Mouse (Mus musculus): ENCODE measurements around the gene Trappc3.
A peak's percentile ranks its signal among the peaks of the same experiment; 100 is the strongest.

Trappc3 gene

GRCm38 (mm10) chr4:126278961-126279360 is 16.8 kb downstream of the Trappc3 start:
- no peak for DNase-seq (ENCODE audit: low spot score in 2 of 2)

- no peak for DNase-seq (ENCODE audit: low spot score in 2 of 2)
Measured at GRCm38 (mm10) chr4:126281706-126282105, 19.6 kb downstream of the Trappc3 start.

- DNase-seq (ENCODE audit: low spot score in 2 of 2) = no peak
Measured at GRCm38 (mm10) chr4:126283582-126283981, 21.5 kb downstream of the Trappc3 start.

- no peak for DNase-seq (ENCODE audit: low spot score in 2 of 2)
Measured at GRCm38 (mm10) chr4:126286492-126286891, 24.4 kb downstream of the Trappc3 start, which contains the start of gene Col8a2. Gene Col8a2, plus strand, starts transcription at chr4:126286793.

GRCm38 (mm10) chr4:126287302-126287995 is 25.3 kb downstream of the Trappc3 start:
- DNase-seq (ENCODE audit: low spot score in 2 of 2) = no peak

GRCm38 (mm10) chr4:126288085-126288666 is 26.1 kb downstream of the Trappc3 start:
- DNase-seq (ENCODE audit: low spot score in 2 of 2) = no peak

- no peak for DNase-seq (ENCODE audit: low spot score in 2 of 2)
Measured at GRCm38 (mm10) chr4:126290314-126290713, 28.2 kb downstream of the Trappc3 start.

- DNase-seq (ENCODE audit: low spot score in 2 of 2) = no peak
Measured at GRCm38 (mm10) chr4:126291196-126291595, 29.1 kb downstream of the Trappc3 start.

- no peak for DNase-seq (ENCODE audit: low spot score in 2 of 2)
Measured at GRCm38 (mm10) chr4:126295152-126295551, 33.0 kb downstream of the Trappc3 start.

- DNase-seq (ENCODE audit: low spot score in 2 of 2) = no peak
Measured at GRCm38 (mm10) chr4:126295937-126296336, 33.8 kb downstream of the Trappc3 start.

- DNase-seq (ENCODE audit: low spot score in 2 of 2) = no peak
Measured at GRCm38 (mm10) chr4:126296617-126297101, 34.5 kb downstream of the Trappc3 start.

GRCm38 (mm10) chr4:126300916-126301583 is 38.9 kb downstream of the Trappc3 start:
- no peak for DNase-seq (ENCODE audit: low spot score in 2 of 2)

GRCm38 (mm10) chr4:126301584-126302309 is 39.6 kb downstream of the Trappc3 start:
- no peak for DNase-seq (ENCODE audit: low spot score in 2 of 2)

- DNase-seq (ENCODE audit: low spot score in 2 of 2) = no peak
Measured at GRCm38 (mm10) chr4:126303877-126304276, 41.8 kb downstream of the Trappc3 start.

GRCm38 (mm10) chr4:126305428-126305827 is 43.3 kb downstream of the Trappc3 start:
- DNase-seq (ENCODE audit: low spot score in 2 of 2) = no peak

GRCm38 (mm10) chr4:126306058-126306457 is 43.9 kb downstream of the Trappc3 start:
- DNase-seq (ENCODE audit: low spot score in 2 of 2) = no peak

GRCm38 (mm10) chr4:126306827-126307226 is 44.7 kb downstream of the Trappc3 start:
- DNase-seq (ENCODE audit: low spot score in 2 of 2) = no peak

- peak in 1 of 2 experiments; percentile 49 for DNase-seq (ENCODE audit: low spot score in 2 of 2)
Measured at GRCm38 (mm10) chr4:126309211-126309921, 47.2 kb downstream of the Trappc3 start.

- peak; percentile 68 to 88 for DNase-seq (ENCODE audit: low spot score in 2 of 2)
Measured at GRCm38 (mm10) chr4:126309922-126310309, 47.8 kb downstream of the Trappc3 start.

- DNase-seq (ENCODE audit: low spot score in 2 of 2) = no peak
Measured at GRCm38 (mm10) chr4:126310344-126310743, 48.2 kb downstream of the Trappc3 start.

- no peak for DNase-seq (ENCODE audit: low spot score in 2 of 2)
Measured at GRCm38 (mm10) chr4:126311566-126312200, 49.6 kb downstream of the Trappc3 start.

All from spleen, postnatal 10 days (tissue).